Mouse (Mus musculus) hindbrain, embryonic 14.5 days (tissue): Measurements from ENCODE around the gene Gorab. TPM values are rescaled to one million over a fixed set of nuclear protein-coding genes. Genes with fewer than 3 reads are reported as not detected.

ENCODE experiments used
- ATAC-seq: fragments of 200-750 bp; cut with Nextera tagmentation; 2 replicates; pipeline ENCODE4 v1.8.0; 2017; ENCODE audit warnings: moderate number of reproducible peaks, mild to moderate bottlenecking, moderate TSS enrichment, moderate library complexity; ENCODE audit not compliant: low FRiP score
- DNase-seq: peaks from one replicate; pipeline ENCODE4 v3.0.0-alpha.2; 2015; ENCODE audit warnings: low spot score
- H3K27ac ChIP-seq: fragments of 300-500 bp; sonication (generic); 2 replicates; pipeline ENCODE4 v1.5.1; 2014; ENCODE audit warnings: mild to moderate bottlenecking, moderate library complexity
- H3K27me3 ChIP-seq: fragments of 300-500 bp; sonication (generic); 2 replicates; pipeline ENCODE4 v1.6.1; 2014; ENCODE audit warnings: mild to moderate bottlenecking, low read length, mixed read lengths; ENCODE audit not compliant: control insufficient read depth, insufficient read depth
- H3K36me3 ChIP-seq: fragments of 300-500 bp; sonication (generic); replicated peaks from 2 replicates; pipeline ENCODE4 v1.6.1; 2014; ENCODE audit not compliant: control insufficient read depth, insufficient read depth
- H3K4me1 ChIP-seq: fragments of 300-500 bp; sonication (generic); replicated peaks from 2 replicates; pipeline ENCODE4 v1.6.1; 2014; ENCODE audit warnings: antibody characterized with exemption, low read length, mixed read lengths; ENCODE audit not compliant: control insufficient read depth, insufficient read depth
- H3K4me2 ChIP-seq: fragments of 300-500 bp; sonication (generic); replicated peaks from 2 replicates; pipeline ENCODE4 v1.6.1; 2014; ENCODE audit warnings: mild to moderate bottlenecking, moderate library complexity
- H3K4me3 ChIP-seq: fragments of 300-500 bp; sonication (generic); replicated peaks from 2 replicates; pipeline ENCODE4 v1.5.1; 2014; ENCODE audit warnings: mild to moderate bottlenecking, low read length
- H3K9ac ChIP-seq: fragments of 300-500 bp; sonication (generic); 2 replicates; pipeline ENCODE4 v1.6.1; 2014
- H3K9me3 ChIP-seq: fragments of 300-500 bp; sonication (generic); 2 replicates; pipeline ENCODE4 v1.6.1; 2016; ENCODE audit warnings: low read length; ENCODE audit not compliant: control insufficient read depth
- WGBS: fragments of 180-500 bp; shearing (Covaris S2); extraction: QIAGEN DNeasy Blood & Tissue Kit; methylation state at CpG from one replicate; pipeline ENCODE4 v1.1.7; 2014; 5-methylcytosine and 5-hydroxymethylcytosine counted together
- polyA plus RNA-seq: library from polyadenylated mRNA; unstranded; fragments of >200 nt; fragmentation: Nextera tagmentation; extraction: Ambion mirVana; gene quantifications from 2 replicates; pipeline ENCODE4 v1.2.1, GENCODE M21; 2014

The Gorab gene
- polyA plus RNA-seq, 1 experiment from 2014 or later, result 20.5 TPM

- Histone ChIP-seq H3K9me3 (no peaks in the 10 kb centered on the region), H3K27me3 (no peaks in the 10 kb centered on the region), H3K27ac (no peak overlapping the region), H3K4me3 (no peak overlapping the region), H3K9ac (no peak overlapping the region), H3K4me1 (no peaks in the 10 kb centered on the region; the same call in 1 of the 2 replicates), H3K36me3 (no peaks in the 10 kb centered on the region), H3K4me2 (no peak overlapping the region)
- DNase-seq, result peak; percentile 52
- peak; percentile 77 for ATAC-seq
- 56% methylated on average over 7 of the region's 7 CpGs for WGBS
Observed at GRCm38 (mm10) chr1:163338525-163339218, 64.8 kb downstream of the Gorab start.

- WGBS, result 68% methylated on average over 2 of the region's 2 CpGs
- no peaks in the 10 kb centered on the region for H3K9me3 ChIP-seq
- no peaks in the 10 kb centered on the region; the same call in 1 of the 2 replicates for H3K4me1 ChIP-seq
- no peak for ATAC-seq
- no peak overlapping the region for H3K9ac ChIP-seq
- H3K27ac ChIP-seq, result no peak overlapping the region
- H3K36me3 ChIP-seq, result no peaks in the 10 kb centered on the region
- H3K4me2 ChIP-seq, result no peak overlapping the region
- no peak overlapping the region for H3K4me3 ChIP-seq
- no peaks in the 10 kb centered on the region for H3K27me3 ChIP-seq
- no peak for DNase-seq
Observed at GRCm38 (mm10) chr1:163337821-163338220, 65.6 kb downstream of the Gorab start.

Other genes starting within 250 kb of the Gorab start
- gene Prrx1, start 90.0 kb downstream of the Gorab start, polyA plus RNA-seq, result 4.6 and 5.3 TPM in 2 replicates